In genomic region chr13:16694201-16694600, GRCm38 (mm10) we compare ENCODE assay signal across 16 mouse cellular contexts.
"Had no signal": no experiment of that assay in that cellular context is flagged by ENCODE, and none has a peak within 500 bp of the region (broad histone marks: within the 10 kb centered on the region; RNA-seq: fewer than 3 reads in every experiment).

No protein-coding gene starts in this region.

- H3K27ac ChIP-seq: neural tube, embryonic 12.5 days; neural tube, embryonic 13.5 days; neural tube, embryonic 15.5 days; stomach, embryonic 15.5 days; stomach, postnatal 0 days had no signal

- H3K9me3 ChIP-seq: neural tube, embryonic 12.5 days; neural tube, embryonic 13.5 days; neural tube, embryonic 15.5 days; stomach, embryonic 15.5 days had no signal

- H3K9ac ChIP-seq: neural tube, embryonic 12.5 days; neural tube, embryonic 13.5 days; neural tube, embryonic 15.5 days; stomach, embryonic 15.5 days had no signal

- H3K4me3 ChIP-seq: neural tube, embryonic 12.5 days; neural tube, embryonic 13.5 days; neural tube, embryonic 15.5 days; stomach, embryonic 15.5 days had no signal

- H3K4me1 ChIP-seq: neural tube, embryonic 12.5 days; neural tube, embryonic 13.5 days; neural tube, embryonic 15.5 days; stomach, embryonic 15.5 days had no signal

- H3K27me3 ChIP-seq: neural tube, embryonic 12.5 days; neural tube, embryonic 13.5 days; neural tube, embryonic 15.5 days; stomach, embryonic 15.5 days had no signal

- DNase-seq: retina, postnatal 1 day; right cerebral cortex, adult 18-20 months; right cerebral cortex, postnatal 14 days; right cerebral cortex, postnatal 25 days; right cerebral cortex, postnatal 4 days; spleen, adult 18-20 months; thymus, adult 18-20 months; thymus, postnatal 14 days; thymus, postnatal 25 days; thymus, postnatal 36 days; thymus, postnatal 4 days had no signal

- H3K36me3 ChIP-seq: neural tube, embryonic 12.5 days; neural tube, embryonic 13.5 days; neural tube, embryonic 15.5 days; stomach, embryonic 15.5 days had no signal
